Mouse (Mus musculus) hindbrain, embryonic 14.5 days (tissue): ENCODE measurements around the gene Ctrc. TPM values are rescaled to one million over a fixed set of nuclear protein-coding genes. Genes with fewer than 3 reads are reported as not detected.

Experiments used
- ATAC-seq: fragments of 200-750 bp; cut with Nextera tagmentation; 2 replicates; pipeline ENCODE4 v1.8.0; 2017; ENCODE audit warnings: moderate number of reproducible peaks, mild to moderate bottlenecking, moderate TSS enrichment, moderate library complexity; ENCODE audit not compliant: low FRiP score
- DNase-seq: peaks from one replicate; pipeline ENCODE4 v3.0.0-alpha.2; 2015; ENCODE audit warnings: low spot score
- H3K27ac ChIP-seq: fragments of 300-500 bp; sonication (generic); 2 replicates; pipeline ENCODE4 v1.5.1; 2014; ENCODE audit warnings: mild to moderate bottlenecking, moderate library complexity
- H3K27me3 ChIP-seq: fragments of 300-500 bp; sonication (generic); 2 replicates; pipeline ENCODE4 v1.6.1; 2014; ENCODE audit warnings: mild to moderate bottlenecking, low read length, mixed read lengths; ENCODE audit not compliant: control insufficient read depth, insufficient read depth
- H3K36me3 ChIP-seq: fragments of 300-500 bp; sonication (generic); replicated peaks from 2 replicates; pipeline ENCODE4 v1.6.1; 2014; ENCODE audit not compliant: control insufficient read depth, insufficient read depth
- H3K4me1 ChIP-seq: fragments of 300-500 bp; sonication (generic); replicated peaks from 2 replicates; pipeline ENCODE4 v1.6.1; 2014; ENCODE audit warnings: antibody characterized with exemption, low read length, mixed read lengths; ENCODE audit not compliant: control insufficient read depth, insufficient read depth
- H3K4me2 ChIP-seq: fragments of 300-500 bp; sonication (generic); replicated peaks from 2 replicates; pipeline ENCODE4 v1.6.1; 2014; ENCODE audit warnings: mild to moderate bottlenecking, moderate library complexity
- H3K4me3 ChIP-seq: fragments of 300-500 bp; sonication (generic); replicated peaks from 2 replicates; pipeline ENCODE4 v1.5.1; 2014; ENCODE audit warnings: mild to moderate bottlenecking, low read length
- H3K9ac ChIP-seq: fragments of 300-500 bp; sonication (generic); 2 replicates; pipeline ENCODE4 v1.6.1; 2014
- H3K9me3 ChIP-seq: fragments of 300-500 bp; sonication (generic); 2 replicates; pipeline ENCODE4 v1.6.1; 2016; ENCODE audit warnings: low read length; ENCODE audit not compliant: control insufficient read depth
- WGBS: fragments of 180-500 bp; shearing (Covaris S2); extraction: QIAGEN DNeasy Blood & Tissue Kit; methylation state at CpG from one replicate; pipeline ENCODE4 v1.1.7; 2014; 5-methylcytosine and 5-hydroxymethylcytosine counted together
- polyA plus RNA-seq: library from polyadenylated mRNA; unstranded; fragments of >200 nt; fragmentation: Nextera tagmentation; extraction: Ambion mirVana; gene quantifications from 2 replicates; pipeline ENCODE4 v1.2.1, GENCODE M21; 2014

Gene Ctrc
- polyA plus RNA-seq, 1 experiment from 2014 or later: not detected

- Histone ChIP-seq H3K4me3 (no peak overlapping the region), H3K9me3 (no peaks in the 10 kb centered on the region), H3K9ac (no peak overlapping the region), H3K4me1 (peaks cover 12% of the 10 kb centered on the region; the same call in 1 of the 2 replicates), H3K27me3 (no peaks in the 10 kb centered on the region), H3K27ac (no peak overlapping the region), H3K36me3 (peaks cover 89% of the 10 kb centered on the region), H3K4me2 (no peak overlapping the region)
- WGBS: 88% methylated on average over 8 of the region's 8 CpGs
- no peak for DNase-seq
- ATAC-seq: no peak
Observed at GRCm38 (mm10) chr4:141769501-141770160, 76.5 kb downstream of the Ctrc start.

GRCm38 (mm10) chr4:141767353-141768036 is 78.7 kb downstream of the Ctrc start:
- H3K9ac ChIP-seq: no peak overlapping the region
- ATAC-seq (peak; percentile 63; the same call in 1 of the 2 replicates), DNase-seq (no peak)
- H3K27me3 ChIP-seq: no peaks in the 10 kb centered on the region
- H3K9me3 ChIP-seq: no peaks in the 10 kb centered on the region
- 71% methylated on average over 19 of the region's 19 CpGs for WGBS
- H3K27ac ChIP-seq: peak overlapping the region; percentile 43
- peaks cover 12% of the 10 kb centered on the region; the same call in 1 of the 2 replicates for H3K4me1 ChIP-seq
- peaks cover 91% of the 10 kb centered on the region for H3K36me3 ChIP-seq
- H3K4me3 ChIP-seq: no peak overlapping the region
- H3K4me2 ChIP-seq: 0 out of 2 replicates have a peak overlapping the region, but pooled peaks have one; percentile 2

- DNase-seq (peak; percentile 84), ATAC-seq (peak; percentile 56; the same call in 1 of the 2 replicates)
- Histone ChIP-seq H3K36me3 (peaks cover 92% of the 10 kb centered on the region), H3K27me3 (no peaks in the 10 kb centered on the region), H3K4me2 (0 out of 2 replicates have a peak overlapping the region, but pooled peaks have one; percentile 2), H3K4me3 (no peak overlapping the region), H3K27ac (peak overlapping the region; percentile 43), H3K9me3 (no peaks in the 10 kb centered on the region), H3K4me1 (peaks cover 12% of the 10 kb centered on the region; the same call in 1 of the 2 replicates), H3K9ac (no peak overlapping the region)
- WGBS: 47% methylated on average over 19 of the region's 19 CpGs
Observed at GRCm38 (mm10) chr4:141766668-141767352, 79.3 kb downstream of the Ctrc start.

- Histone ChIP-seq H3K9ac (no peak overlapping the region), H3K36me3 (peaks cover 89% of the 10 kb centered on the region), H3K27ac (peak overlapping the region; percentile 43), H3K9me3 (no peaks in the 10 kb centered on the region), H3K4me2 (no peak overlapping the region), H3K4me1 (peaks cover 12% of the 10 kb centered on the region; the same call in 1 of the 2 replicates), H3K4me3 (no peak overlapping the region), H3K27me3 (no peaks in the 10 kb centered on the region)
- WGBS: 72% methylated on average over 8 of the region's 8 CpGs
- DNase-seq (no peak), ATAC-seq (no peak)
Observed at GRCm38 (mm10) chr4:141766316-141766667, 79.9 kb downstream of the Ctrc start.

GRCm38 (mm10) chr4:141765008-141765407 is 81.2 kb downstream of the Ctrc start:
- no peaks in the 10 kb centered on the region for H3K9me3 ChIP-seq
- no peak for ATAC-seq
- H3K27me3 ChIP-seq: no peaks in the 10 kb centered on the region
- no peak overlapping the region for H3K4me3 ChIP-seq
- DNase-seq: no peak
- peaks cover 76% of the 10 kb centered on the region for H3K36me3 ChIP-seq
- 93% methylated on average over 3 of the region's 3 CpGs for WGBS
- peaks cover 12% of the 10 kb centered on the region; the same call in 1 of the 2 replicates for H3K4me1 ChIP-seq
- H3K4me2 ChIP-seq: no peak overlapping the region
- H3K27ac ChIP-seq: no peak overlapping the region
- H3K9ac ChIP-seq: no peak overlapping the region

Other genes starting within 250 kb of the Ctrc start
- 41.3 and 43.6 TPM in 2 replicates for gene Fblim1, start 240.3 kb downstream of the Ctrc start, polyA plus RNA-seq
- gene Tmem82, start 227.7 kb downstream of the Ctrc start, polyA plus RNA-seq: 0.17 TPM in 1 of 2 replicates, not detected in the other
- not detected in 2 replicates for gene Slc25a34, start 222.5 kb downstream of the Ctrc start, polyA plus RNA-seq
- gene Plekhm2, start 181.5 kb downstream of the Ctrc start, polyA plus RNA-seq: 3.9 and 4.4 TPM in 2 replicates
- gene Rsc1a1, start 160.8 kb downstream of the Ctrc start, polyA plus RNA-seq: 0.29 TPM in 1 of 2 replicates, not detected in the other
- 12.0 and 12.1 TPM in 2 replicates for gene Ddi2, start 122.9 kb downstream of the Ctrc start, polyA plus RNA-seq
- gene Agmat, start 99.7 kb downstream of the Ctrc start, polyA plus RNA-seq: 0.23 TPM in 1 of 2 replicates, not detected in the other
- gene Dnajc16, start 55.4 kb downstream of the Ctrc start, polyA plus RNA-seq: 5.5 and 6.3 TPM in 2 replicates
- gene Casp9, start 52.7 kb downstream of the Ctrc start, polyA plus RNA-seq: 17.6 and 18.7 TPM in 2 replicates
- gene Cela2a, start 20.2 kb downstream of the Ctrc start, polyA plus RNA-seq: not detected in 2 replicates
- 44.7 and 46.7 TPM in 2 replicates for gene Efhd2, start 28.6 kb upstream of the Ctrc start, polyA plus RNA-seq
- gene Fhad1, start 168.7 kb upstream of the Ctrc start, polyA plus RNA-seq: 3.6 and 5.4 TPM in 2 replicates
- 6.5 and 6.6 TPM in 2 replicates for gene Tmem51, start 237.9 kb upstream of the Ctrc start, polyA plus RNA-seq